Mouse (Mus musculus) heart, postnatal 0 days (tissue): ENCODE measurements around the gene Dpy19l1.

Experiments
- CTCF ChIP-seq: IDR thresholded peaks from 2 replicates; pipeline ENCODE4 v1.5.1; 2016; ENCODE audit warnings: antibody characterized with exemption, control low read depth, low read depth
- EP300 ChIP-seq: IDR thresholded peaks from 2 replicates; pipeline ENCODE4 v1.6.1; 2016; ENCODE audit warnings: antibody characterized with exemption, low read depth

DNA sequence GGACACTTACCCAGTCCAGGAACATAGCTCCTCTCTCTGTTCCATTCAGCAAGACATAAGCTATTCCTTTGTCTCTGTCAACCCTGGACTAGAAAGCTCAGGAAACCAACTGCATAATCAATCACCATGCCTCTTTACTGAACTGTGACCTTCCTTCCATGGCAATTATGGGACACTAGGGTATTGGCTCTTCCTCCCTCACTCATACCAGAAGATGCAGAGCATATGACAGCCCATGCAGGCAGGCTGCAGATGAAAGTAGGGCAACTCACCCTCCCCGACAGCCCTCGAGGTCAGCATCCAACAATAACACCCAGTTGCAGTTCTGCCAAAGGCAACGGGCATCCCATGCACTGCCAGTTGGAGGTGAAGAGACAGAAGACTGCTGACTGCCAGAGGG is 123.6 kb downstream of the Dpy19l1 start:
- no peak for TF ChIP-seq CTCF
- no peak for TF ChIP-seq EP300
